In the genomic region with DNA sequence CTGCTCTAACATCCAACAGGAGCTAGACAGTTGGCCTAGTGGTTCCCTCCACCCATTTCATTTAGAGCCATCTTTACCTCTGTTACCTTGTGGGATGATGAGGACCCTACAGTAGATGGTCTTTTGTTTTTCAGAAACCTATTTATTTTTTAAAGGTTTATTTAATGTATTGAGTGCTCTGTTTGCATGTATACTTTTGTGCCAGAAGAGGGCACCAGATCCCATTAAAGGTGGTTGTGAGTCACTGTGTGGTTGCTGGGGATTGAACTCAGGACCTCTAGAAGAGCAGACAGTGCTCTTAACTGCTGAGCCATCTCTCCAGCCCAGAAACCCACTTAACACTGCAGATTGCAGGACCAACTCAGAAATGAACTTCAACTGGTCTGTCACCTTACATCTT, we compare ENCODE assay signal across 25 mouse cellular contexts. TPM values are rescaled to one million over a fixed set of nuclear protein-coding genes. Genes with fewer than 3 reads are reported as not detected.
DNase-seq lines count a peak whose midpoint lies in the region; ATAC-seq and TF ChIP-seq lines count a peak whose summit lies in the region.
"Had no signal": no experiment of that assay in that cellular context is flagged by ENCODE, and none has a peak within 500 bp of the region (broad histone marks: within the 10 kb centered on the region; RNA-seq: fewer than 3 reads in every experiment).

No protein-coding gene starts in this region.

- no peak overlapping the region for H3K4me2 ChIP-seq in lung, postnatal 0 days (replicated peaks; ENCODE audit: low read depth, low read length)
- no peak overlapping the region for H3K4me2 ChIP-seq in heart, embryonic 11.5 days
- H3K4me2 ChIP-seq: lung, embryonic 14.5 days; neural tube, embryonic 12.5 days had no signal

- TF ChIP-seq EP300 in heart, adult 2 months (IDR thresholded peaks at IDR 0.05; ENCODE audit: insufficient read depth, low read depth, low read length) = no peak
- TF ChIP-seq EP300 in lung, postnatal 0 days (IDR thresholded peaks at IDR 0.05) = no peak
- no peak for TF ChIP-seq EP300 in MEL (IDR thresholded peaks at IDR 0.05; ENCODE audit: low read depth in 1 of 2, low read length in 2 of 2)

- TF ChIP-seq CTCF in heart, adult 2 months (IDR thresholded peaks at IDR 0.05) = peak; percentile 45
- peak; percentile 35 for TF ChIP-seq CTCF in lung, postnatal 0 days (IDR thresholded peaks at IDR 0.05)
- peak; percentile 27 to 49 (median 36) for TF ChIP-seq CTCF in MEL (IDR thresholded peaks at IDR 0.05 in 2 of 3, conservative IDR thresholded peaks at IDR 0.05 in 1 of 3; ENCODE audit: control insufficient read depth in 1 of 3, insufficient read depth in 1 of 3, low read depth in 2 of 3, low read length in 3 of 3, poor library complexity in 1 of 3, severe bottlenecking in 1 of 3)

- H3K79me2 ChIP-seq in heart, adult 2 months (replicated peaks; ENCODE audit: control insufficient read depth, insufficient read depth, low read length) = no peaks in the 10 kb centered on the region
- no peaks in the 10 kb centered on the region for H3K79me2 ChIP-seq in MEL (ENCODE audit: control insufficient read depth, insufficient read depth, low read length, poor library complexity)

- no peak for ATAC-seq in lung, postnatal 0 days
- no peak for ATAC-seq in heart, embryonic 11.5 days (replicated peaks; ENCODE audit: insufficient number of reproducible peaks, low FRiP score, low TSS enrichment)
- ATAC-seq: hindbrain, postnatal 0 days had no signal

- intact Hi-C loops in heart, adult 2 months (cut with DNase I) = no loop called here

- H3K27ac ChIP-seq in heart, adult 2 months = no peak overlapping the region
- no peak overlapping the region for H3K27ac ChIP-seq in lung, postnatal 0 days (ENCODE audit: low read length)
- no peak overlapping the region for H3K27ac ChIP-seq in MEL (ENCODE audit: control insufficient read depth, low read depth, low read length)
- no peak overlapping the region for H3K27ac ChIP-seq in heart, embryonic 11.5 days (ENCODE audit: low read depth, low read length)
- H3K27ac ChIP-seq: hindbrain, postnatal 0 days; macrophage; midbrain, embryonic 10.5 days; neural tube, embryonic 12.5 days had no signal

- no peaks in the 10 kb centered on the region for H3K4me1 ChIP-seq in heart, adult 2 months (ENCODE audit: control insufficient read depth, insufficient read depth, low read length)
- no peaks in the 10 kb centered on the region for H3K4me1 ChIP-seq in lung, postnatal 0 days (ENCODE audit: insufficient read depth, low read depth, low read length)
- H3K4me1 ChIP-seq in MEL (ENCODE audit: control insufficient read depth in 1 of 2, insufficient read depth in 2 of 2, low read length in 2 of 2) = no peaks in the 10 kb centered on the region
- H3K4me1 ChIP-seq in heart, embryonic 11.5 days (ENCODE audit: control insufficient read depth, insufficient read depth, low read length) = no peaks in the 10 kb centered on the region
- H3K4me1 ChIP-seq: midbrain, embryonic 10.5 days; neural tube, embryonic 12.5 days had no signal

- H3K4me3 ChIP-seq in heart, adult 2 months = no peak overlapping the region
- no peak overlapping the region for H3K4me3 ChIP-seq in lung, postnatal 0 days (ENCODE audit: low read depth, low read length)
- no peak overlapping the region for H3K4me3 ChIP-seq in MEL (ENCODE audit: control insufficient read depth in 1 of 2, insufficient read depth in 1 of 2, low read depth in 2 of 2, low read length in 2 of 2)
- no peak overlapping the region for H3K4me3 ChIP-seq in heart, embryonic 11.5 days (ENCODE audit: low read depth, low read length)
- H3K4me3 ChIP-seq: midbrain, embryonic 10.5 days; neural tube, embryonic 12.5 days had no signal

- no peak for DNase-seq in heart, adult 2 months
- DNase-seq in heart, adult 9 months (ENCODE audit: low spot score in 2 of 2) = no peak
- no peak for DNase-seq in lung, postnatal 0 days (ENCODE audit: low spot score)
- DNase-seq in lung, postnatal 10 days = no peak
- DNase-seq in MEL (ENCODE audit: low read depth, low spot score) = peak; percentile 56
- DNase-seq in splenic B cell, adult 2 months (ENCODE audit: low read depth, low spot score) = peak; percentile 35
- DNase-seq in kidney, postnatal 10 days = no peak
- DNase-seq: adrenal gland, adult 2 months; cerebellum, adult 2 months; gastrocnemius, postnatal 14 days; heart, adult 18-20 months; kidney, adult 2 months; kidney, postnatal 36 days; layer of hippocampus, adult 9-11 months; left cerebral cortex, postnatal 4 days; lung, embryonic 14.5 days; right cerebral cortex, postnatal 4 days; thymus, postnatal 14 days had no signal

- no peaks in the 10 kb centered on the region for H3K27me3 ChIP-seq in heart, adult 2 months (ENCODE audit: control insufficient read depth, insufficient read depth, low read length)
- no peaks in the 10 kb centered on the region for H3K27me3 ChIP-seq in lung, postnatal 0 days (replicated peaks; ENCODE audit: insufficient read depth, low read length)
- no peaks in the 10 kb centered on the region for H3K27me3 ChIP-seq in MEL (ENCODE audit: control insufficient read depth in 1 of 2, insufficient read depth in 2 of 2, low read length in 2 of 2)
- H3K27me3 ChIP-seq in splenic B cell, adult 2 months (ENCODE audit: control insufficient read depth, insufficient read depth, low read length, poor library complexity, severe bottlenecking) = no peaks in the 10 kb centered on the region
- no peaks in the 10 kb centered on the region for H3K27me3 ChIP-seq in heart, embryonic 11.5 days (ENCODE audit: control insufficient read depth, insufficient read depth, low read length)
- H3K27me3 ChIP-seq: neural tube, embryonic 12.5 days had no signal

- no peaks in the 10 kb centered on the region for H3K9me3 ChIP-seq in lung, postnatal 0 days (ENCODE audit: low read length)
- H3K9me3 ChIP-seq in MEL (replicated peaks; ENCODE audit: insufficient read depth, low read length) = no peaks in the 10 kb centered on the region
- H3K9me3 ChIP-seq in heart, embryonic 11.5 days (replicated peaks; ENCODE audit: control insufficient read depth, low read length) = no peaks in the 10 kb centered on the region
- H3K9me3 ChIP-seq: midbrain, embryonic 10.5 days; neural tube, embryonic 12.5 days had no signal

- peak; percentile 54 for TF ChIP-seq RAD21 in MEL (IDR thresholded peaks at IDR 0.05; ENCODE audit: low read depth, low read length)

- TF ChIP-seq POLR2A in heart, adult 2 months (IDR thresholded peaks at IDR 0.05; ENCODE audit: insufficient read depth, low read depth, low read length) = no peak
- no peak for TF ChIP-seq POLR2A in MEL (IDR thresholded peaks at IDR 0.05; ENCODE audit: control insufficient read depth in 1 of 2, insufficient read depth in 1 of 2, low read depth in 1 of 2, low read length in 2 of 2, poor library complexity in 1 of 2)

- H3K36me3 ChIP-seq in heart, adult 2 months (ENCODE audit: control insufficient read depth, insufficient read depth, low read length) = peaks cover 4% of the 10 kb centered on the region
- peaks cover 33% of the 10 kb centered on the region for H3K36me3 ChIP-seq in lung, postnatal 0 days (ENCODE audit: insufficient read depth, low read length)
- H3K36me3 ChIP-seq in MEL (ENCODE audit: control insufficient read depth in 1 of 2, insufficient read depth in 2 of 2, low read length in 2 of 2) = peaks cover 0 to 3% of the 10 kb centered on the region in 2 experiments; a peak in 1 of 4 replicates
- peaks cover 18% of the 10 kb centered on the region for H3K36me3 ChIP-seq in splenic B cell, adult 2 months (ENCODE audit: control insufficient read depth, insufficient read depth, low read length, poor library complexity, severe bottlenecking)
- peaks cover 2% of the 10 kb centered on the region for H3K36me3 ChIP-seq in heart, embryonic 11.5 days (ENCODE audit: control insufficient read depth, insufficient read depth, low read length)

- H3K9ac ChIP-seq in heart, adult 2 months (ENCODE audit: low read depth, low read length) = no peak overlapping the region
- H3K9ac ChIP-seq in lung, postnatal 0 days (replicated peaks; ENCODE audit: low read depth) = no peak overlapping the region
- H3K9ac ChIP-seq in MEL (ENCODE audit: control insufficient read depth, low read depth, low read length, poor library complexity, severe bottlenecking) = no peak overlapping the region
- no peak overlapping the region for H3K9ac ChIP-seq in heart, embryonic 11.5 days (ENCODE audit: low read depth, low read length)
- H3K9ac ChIP-seq: lung, embryonic 14.5 days; neural tube, embryonic 12.5 days had no signal

RNA-seq across cellular contexts. Expression of gene Mtmr14, which starts 14.3 kb away (rescaled TPM):
- 10 to 100 TPM; 13.3 to 15.7 TPM for total RNA-seq in heart, adult 2 months (2021)
- polyA plus RNA-seq in heart, adult 2 months (2012; rRNA removed) = 17.4 and 23.7 TPM in 2 replicates
- polyA plus RNA-seq in lung, postnatal 0 days (2015; fragmentation: Nextera tagmentation; extraction: Ambion mirVana) = 27.4 and 33.6 TPM in 2 replicates
- total RNA-seq in MEL (2012; rRNA removed) = 11.4 and 12.1 TPM in 2 replicates
- 10 to 100 TPM in 1 of 2 experiments, not detected in 1; 24.5 TPM for polyA plus RNA-seq in MEL (2012; ENCODE audit: insufficient read depth in 1 of 2, insufficient read length in 2 of 2, low read depth in 1 of 2, low replicate concordance in 2 of 2, missing spikeins in 1 of 2)
- polyA plus RNA-seq in heart, embryonic 11.5 days (2014; fragmentation: Nextera tagmentation; extraction: Ambion mirVana) = 24.3 and 28.1 TPM in 2 replicates

RNA-seq across cellular contexts. Expression of gene Cpne9, which starts 30.2 kb away (rescaled TPM):
- total RNA-seq in heart, adult 2 months (2021) = under 1 TPM in 1 of 2 experiments, not detected in 1; 0.09 TPM
- polyA plus RNA-seq in heart, adult 2 months (2012; rRNA removed) = 0.02 and 0.12 TPM in 2 replicates
- polyA plus RNA-seq in lung, postnatal 0 days (2015; fragmentation: Nextera tagmentation; extraction: Ambion mirVana) = not detected in 2 replicates
- total RNA-seq in MEL (2012; rRNA removed) = 0.72 and 1.6 TPM in 2 replicates
- 1 to 10 TPM in 1 of 2 experiments, not detected in 1; 1.3 TPM for polyA plus RNA-seq in MEL (2012; ENCODE audit: insufficient read depth in 1 of 2, insufficient read length in 2 of 2, low read depth in 1 of 2, low replicate concordance in 2 of 2, missing spikeins in 1 of 2)
- 0.11 and 0.15 TPM in 2 replicates for polyA plus RNA-seq in heart, embryonic 11.5 days (2014; fragmentation: Nextera tagmentation; extraction: Ambion mirVana)
- total RNA-seq: heart, adult 18-20 months; liver, adult 2 months had no signal
- polyA plus RNA-seq: liver, adult 2 months; lung, embryonic 14.5 days; macrophage had no signal

RNA-seq across cellular contexts. Expression of gene Brpf1, which starts 55.0 kb away (rescaled TPM):
- total RNA-seq in heart, adult 2 months (2021) = 10 to 100 TPM; 11.0 to 14.4 TPM
- polyA plus RNA-seq in heart, adult 2 months (2012; rRNA removed) = 9.9 and 12.8 TPM in 2 replicates
- polyA plus RNA-seq in lung, postnatal 0 days (2015; fragmentation: Nextera tagmentation; extraction: Ambion mirVana) = 8.2 and 9.2 TPM in 2 replicates
- 29.8 and 32.6 TPM in 2 replicates for total RNA-seq in MEL (2012; rRNA removed)
- 10 to 100 TPM; 44.9 to 46.8 TPM for polyA plus RNA-seq in MEL (2012; ENCODE audit: insufficient read depth in 1 of 2, insufficient read length in 2 of 2, low read depth in 1 of 2, low replicate concordance in 2 of 2, missing spikeins in 1 of 2)
- polyA plus RNA-seq in heart, embryonic 11.5 days (2014; fragmentation: Nextera tagmentation; extraction: Ambion mirVana) = 11.0 and 14.6 TPM in 2 replicates

RNA-seq across cellular contexts. Expression of gene Lhfpl4, which starts 56.7 kb away (rescaled TPM):
- total RNA-seq in heart, adult 2 months (2021) = under 1 TPM; 0.18 to 0.41 TPM
- 0.23 and 0.44 TPM in 2 replicates for polyA plus RNA-seq in heart, adult 2 months (2012; rRNA removed)
- polyA plus RNA-seq in lung, postnatal 0 days (2015; fragmentation: Nextera tagmentation; extraction: Ambion mirVana) = 0.25 and 0.39 TPM in 2 replicates
- 0.19 and 0.49 TPM in 2 replicates for total RNA-seq in MEL (2012; rRNA removed)
- polyA plus RNA-seq in MEL (2012; ENCODE audit: insufficient read depth in 1 of 2, insufficient read length in 2 of 2, low read depth in 1 of 2, low replicate concordance in 2 of 2, missing spikeins in 1 of 2) = 1 to 10 TPM in 1 of 2 experiments, not detected in 1; 7.7 TPM
- polyA plus RNA-seq in heart, embryonic 11.5 days (2014; fragmentation: Nextera tagmentation; extraction: Ambion mirVana) = 0.23 and 0.39 TPM in 2 replicates
- total RNA-seq: hematopoietic stem cell, adult 5-6 weeks; liver, adult 2 months had no signal
- polyA plus RNA-seq: macrophage had no signal

Comparison
In these comparisons a context has a peak if more than half of its experiments do, and no peak if none do; other contexts are left out.
1. DNase-seq: peak in MEL (single experiment) and splenic B cell, adult 2 months (single experiment); none in heart, adult 2 months (0 of 2), heart, adult 9 months (0 of 2), lung, postnatal 0 days (single experiment), lung, postnatal 10 days (single experiment) and kidney, postnatal 10 days (single experiment).
2. Peak in every context shown above with its lines, with median percentiles within 50 percentile points of each other: CTCF ChIP-seq.